Mouse (Mus musculus) heart, postnatal 0 days (tissue): Measurements from ENCODE around the gene Snrnp70. TPM values are rescaled to one million over a fixed set of nuclear protein-coding genes. Genes with fewer than 3 reads are reported as not detected.

Experiments
- ATAC-seq: fragments of 200-750 bp; cut with Nextera tagmentation; 2 replicates; pipeline ENCODE4 v1.8.0; 2017; ENCODE audit warnings: low read depth, moderate number of reproducible peaks, moderate library complexity; ENCODE audit not compliant: insufficient read depth
- DNase-seq: peaks from one replicate; pipeline ENCODE4 v3.0.0-alpha.2; 2016; ENCODE audit warnings: low spot score
- H3K27ac ChIP-seq: fragments of 300-500 bp; sonication (generic); 2 replicates; pipeline ENCODE4 v1.5.1; 2014; ENCODE audit warnings: low read depth, mild to moderate bottlenecking
- H3K27me3 ChIP-seq: fragments of 300-500 bp; sonication (generic); 2 replicates; pipeline ENCODE4 v1.6.1; 2014; ENCODE audit warnings: low read length, mixed read lengths; ENCODE audit not compliant: control insufficient read depth, insufficient read depth
- H3K36me3 ChIP-seq: fragments of 300-500 bp; sonication (generic); replicated peaks from 2 replicates; pipeline ENCODE4 v1.6.1; 2014; ENCODE audit warnings: low read length, mixed read lengths; ENCODE audit not compliant: control insufficient read depth, insufficient read depth
- H3K4me1 ChIP-seq: fragments of 300-500 bp; sonication (generic); 2 replicates; pipeline ENCODE4 v1.6.1; 2014; ENCODE audit warnings: antibody characterized with exemption; ENCODE audit not compliant: control insufficient read depth, insufficient read depth
- H3K4me2 ChIP-seq: fragments of 300-500 bp; sonication (generic); 2 replicates; pipeline ENCODE4 v1.6.1; 2014; ENCODE audit warnings: low read depth, mild to moderate bottlenecking, low read length, moderate library complexity
- H3K4me3 ChIP-seq: fragments of 300-500 bp; sonication (generic); 2 replicates; pipeline ENCODE4 v1.5.1; 2014; ENCODE audit warnings: low read depth, low read length
- H3K9ac ChIP-seq: fragments of 300-500 bp; sonication (generic); replicated peaks from 2 replicates; pipeline ENCODE4 v1.6.1; 2014; ENCODE audit warnings: low read depth, low read length, mixed read lengths
- H3K9me3 ChIP-seq: fragments of 300-500 bp; sonication (generic); replicated peaks from 2 replicates; pipeline ENCODE4 v1.6.1; 2016; ENCODE audit warnings: low read length; ENCODE audit not compliant: control insufficient read depth
- CTCF ChIP-seq: IDR thresholded peaks from 2 replicates; pipeline ENCODE4 v1.5.1; 2016; ENCODE audit warnings: antibody characterized with exemption, control low read depth, low read depth
- EP300 ChIP-seq: IDR thresholded peaks from 2 replicates; pipeline ENCODE4 v1.6.1; 2016; ENCODE audit warnings: antibody characterized with exemption, low read depth
- WGBS: fragments of 180-500 bp; shearing (Covaris S2); extraction: QIAGEN DNeasy Blood & Tissue Kit; methylation state at CpG from one replicate; pipeline ENCODE4 v1.1.7; 2014; 5-methylcytosine and 5-hydroxymethylcytosine counted together
- polyA plus RNA-seq: library from polyadenylated mRNA; unstranded; fragments of >200 nt; fragmentation: Nextera tagmentation; extraction: Ambion mirVana; gene quantifications from 2 replicates; pipeline ENCODE4 v1.2.1, GENCODE M21; 2015
- total RNA-seq: library from RNA; depleted of rRNA; stranded (reverse); fragments of >200 nt; gene quantifications from 2 replicates; pipeline ENCODE4 v1.2.3, GENCODE M21; 2014; ENCODE audit warnings: low replicate concordance; rRNA removed

Snrnp70 gene
- total and polyA plus RNA-seq, 2 experiments from 2014 or later, result 79.7 to 141 TPM

DNA sequence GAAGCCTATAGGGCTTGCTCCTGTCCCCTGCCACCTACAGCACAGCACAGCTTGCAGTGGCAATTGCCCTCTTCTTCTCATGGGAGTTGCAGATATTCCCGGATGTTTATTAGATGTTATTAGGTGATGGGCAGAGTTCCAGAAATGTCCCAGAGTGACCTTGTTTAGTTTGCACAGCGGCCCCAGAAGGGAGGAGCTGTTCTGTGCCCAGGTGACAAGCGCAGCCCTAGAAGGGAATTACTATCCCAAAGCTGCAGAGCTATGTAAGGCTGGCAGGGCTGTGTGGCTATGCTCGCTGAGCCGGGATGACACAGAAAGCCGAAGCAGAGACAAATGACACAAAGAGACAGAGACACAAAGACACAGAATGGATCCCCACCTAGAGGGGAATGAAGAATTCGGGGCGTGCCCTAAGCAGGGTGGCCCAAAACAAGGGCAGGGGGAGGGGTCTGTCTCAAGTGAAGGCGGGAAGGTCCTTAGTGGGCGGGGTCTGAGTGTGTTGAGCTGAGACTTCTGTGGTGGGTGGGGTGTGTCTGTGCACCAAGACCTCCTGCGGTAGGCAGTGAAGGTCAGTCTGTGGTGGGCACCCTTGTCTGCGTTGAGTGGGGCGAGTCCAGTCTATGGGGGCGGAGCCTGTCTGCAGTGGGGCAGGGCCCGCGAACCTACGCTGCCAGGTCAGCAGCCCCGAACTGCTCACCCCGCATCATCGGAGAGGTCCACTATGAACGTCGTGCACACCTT is 62.7 kb downstream of the Snrnp70 start:
- no peaks in the 10 kb centered on the region for H3K9me3 ChIP-seq
- peak overlapping the region; percentile 88 for H3K27ac ChIP-seq
- H3K27me3 ChIP-seq, result no peaks in the 10 kb centered on the region
- TF ChIP-seq EP300 (no peak), CTCF (no peak)
- peak overlapping the region; percentile 63 for H3K9ac ChIP-seq
- 2% methylated on average over 22 of the region's 22 CpGs for WGBS
- H3K4me1 ChIP-seq, result peaks cover 16% of the 10 kb centered on the region
- no peaks in the 10 kb centered on the region for H3K36me3 ChIP-seq
- ATAC-seq (peak; percentile 8), DNase-seq (peak; percentile 29)
- peak overlapping the region; percentile 65 for H3K4me3 ChIP-seq
- peak overlapping the region; percentile 81 for H3K4me2 ChIP-seq

GRCm38 (mm10) chr7:45331502-45331901 is 64.0 kb downstream of the Snrnp70 start:
- DNase-seq (no peak), ATAC-seq (no peak)
- TF ChIP-seq EP300 (no peak), CTCF (peak; percentile 15; the same call in 1 of the 2 replicates)
- Histone ChIP-seq H3K27me3 (no peaks in the 10 kb centered on the region), H3K9ac (no peak overlapping the region), H3K27ac (no peak overlapping the region), H3K4me2 (no peak overlapping the region), H3K4me3 (no peak overlapping the region), H3K9me3 (no peaks in the 10 kb centered on the region), H3K4me1 (0 out of 2 replicates have a peak, but pooled peaks cover 7% of the 10 kb centered on the region), H3K36me3 (peaks cover 5% of the 10 kb centered on the region; the same call in 1 of the 2 replicates)
- 74% methylated on average over 6 of the region's 6 CpGs for WGBS

GRCm38 (mm10) chr7:45328841-45329475 is 66.6 kb downstream of the Snrnp70 start:
- TF ChIP-seq EP300 (no peak), CTCF (no peak)
- H3K27me3 ChIP-seq, result no peaks in the 10 kb centered on the region
- H3K4me3 ChIP-seq, result no peak overlapping the region
- no peak overlapping the region; the same call in 1 of the 2 replicates for H3K9ac ChIP-seq
- H3K4me2 ChIP-seq, result no peak overlapping the region
- DNase-seq (peak; percentile 73), ATAC-seq (peak; percentile 44)
- 0 out of 2 replicates have a peak, but pooled peaks cover 4% of the 10 kb centered on the region for H3K9me3 ChIP-seq
- 50% methylated on average over 13 of the region's 13 CpGs for WGBS
- peak overlapping the region; percentile 84 for H3K27ac ChIP-seq
- H3K36me3 ChIP-seq, result peaks cover 19% of the 10 kb centered on the region
- H3K4me1 ChIP-seq, result 0 out of 2 replicates have a peak, but pooled peaks cover 3% of the 10 kb centered on the region

Other genes starting within 250 kb of the Snrnp70 start
Only the 30 nearest of the 35 such genes appear.
- gene Gfy, start 216.2 kb downstream of the Snrnp70 start, total RNA-seq, result not detected in 2 replicates
- gene Gfy, start 216.2 kb downstream of the Snrnp70 start, polyA plus RNA-seq, result not detected in 2 replicates
- gene Pth2, start 214.7 kb downstream of the Snrnp70 start, total RNA-seq, result not detected in 2 replicates
- not detected in 2 replicates for gene Pth2, start 214.7 kb downstream of the Snrnp70 start, polyA plus RNA-seq
- not detected in 2 replicates for gene Ccdc155, start 190.8 kb downstream of the Snrnp70 start, total RNA-seq
- gene Ccdc155, start 190.8 kb downstream of the Snrnp70 start, polyA plus RNA-seq, result 0.14 and 0.25 TPM in 2 replicates
- not detected in 2 replicates for gene Dkkl1, start 183.6 kb downstream of the Snrnp70 start, total RNA-seq
- gene Dkkl1, start 183.6 kb downstream of the Snrnp70 start, polyA plus RNA-seq, result 0.27 TPM in 1 of 2 replicates, not detected in the other
- gene Tead2, start 180.0 kb downstream of the Snrnp70 start, total RNA-seq, result 50.6 and 72.2 TPM in 2 replicates
- gene Tead2, start 180.0 kb downstream of the Snrnp70 start, polyA plus RNA-seq, result 41.1 and 42.8 TPM in 2 replicates
- 0.97 TPM in 1 of 2 replicates, not detected in the other for gene Cd37, start 156.6 kb downstream of the Snrnp70 start, total RNA-seq
- gene Cd37, start 156.6 kb downstream of the Snrnp70 start, polyA plus RNA-seq, result 1.9 and 2.3 TPM in 2 replicates
- not detected in 2 replicates for gene Slc6a16, start 154.7 kb downstream of the Snrnp70 start, total RNA-seq
- gene Slc6a16, start 154.7 kb downstream of the Snrnp70 start, polyA plus RNA-seq, result 0.10 TPM in 1 of 2 replicates, not detected in the other
- not detected in 2 replicates for gene Slc6a21, start 118.2 kb downstream of the Snrnp70 start, total RNA-seq
- not detected in 2 replicates for gene Slc6a21, start 118.2 kb downstream of the Snrnp70 start, polyA plus RNA-seq
- 15.8 and 44.0 TPM in 2 replicates for gene Trpm4, start 62.0 kb downstream of the Snrnp70 start, total RNA-seq
- gene Trpm4, start 62.0 kb downstream of the Snrnp70 start, polyA plus RNA-seq, result 14.2 and 15.2 TPM in 2 replicates
- gene Hrc, start 60.5 kb downstream of the Snrnp70 start, total RNA-seq, result 38.8 and 39.7 TPM in 2 replicates
- gene Hrc, start 60.5 kb downstream of the Snrnp70 start, polyA plus RNA-seq, result 43.8 and 45.9 TPM in 2 replicates
- gene Ppfia3, start 28.7 kb downstream of the Snrnp70 start, total RNA-seq, result 0.15 and 1.8 TPM in 2 replicates
- 0.58 and 0.68 TPM in 2 replicates for gene Ppfia3, start 28.7 kb downstream of the Snrnp70 start, polyA plus RNA-seq
- 0.46 TPM in 1 of 2 replicates, not detected in the other for gene Lin7b, start 25.2 kb downstream of the Snrnp70 start, total RNA-seq
- 2.2 and 2.3 TPM in 2 replicates for gene Lin7b, start 25.2 kb downstream of the Snrnp70 start, polyA plus RNA-seq
- gene Kcna7, start 9.9 kb upstream of the Snrnp70 start, total RNA-seq, result 1.4 and 4.6 TPM in 2 replicates
- 0.42 and 0.54 TPM in 2 replicates for gene Kcna7, start 9.9 kb upstream of the Snrnp70 start, polyA plus RNA-seq
- 2.2 TPM in 1 of 2 replicates, not detected in the other for gene Ntf5, start 18.0 kb upstream of the Snrnp70 start, total RNA-seq
- 0.15 and 0.21 TPM in 2 replicates for gene Ntf5, start 18.0 kb upstream of the Snrnp70 start, polyA plus RNA-seq
- 0.27 TPM in 1 of 2 replicates, not detected in the other for gene Lhb, start 25.1 kb upstream of the Snrnp70 start, total RNA-seq
- not detected in 2 replicates for gene Lhb, start 25.1 kb upstream of the Snrnp70 start, polyA plus RNA-seq
- gene Gys1, start 39.1 kb upstream of the Snrnp70 start, total RNA-seq, result 109 and 123 TPM in 2 replicates
- 68.3 and 70.4 TPM in 2 replicates for gene Gys1, start 39.1 kb upstream of the Snrnp70 start, polyA plus RNA-seq
- gene Ruvbl2, start 42.4 kb upstream of the Snrnp70 start, total RNA-seq, result 76.9 and 106 TPM in 2 replicates
- gene Ruvbl2, start 42.4 kb upstream of the Snrnp70 start, polyA plus RNA-seq, result 31.0 and 34.2 TPM in 2 replicates
- gene Ftl1, start 64.1 kb upstream of the Snrnp70 start, total RNA-seq, result 1,107 and 1,211 TPM in 2 replicates
- 2,163 and 2,221 TPM in 2 replicates for gene Ftl1, start 64.1 kb upstream of the Snrnp70 start, polyA plus RNA-seq
- 48.1 and 88.1 TPM in 2 replicates for gene Bax, start 71.2 kb upstream of the Snrnp70 start, total RNA-seq
- gene Bax, start 71.2 kb upstream of the Snrnp70 start, polyA plus RNA-seq, result 99.2 and 101 TPM in 2 replicates
- gene Tulp2, start 86.1 kb upstream of the Snrnp70 start, total RNA-seq, result not detected in 2 replicates
- gene Tulp2, start 86.1 kb upstream of the Snrnp70 start, polyA plus RNA-seq, result 0.15 and 0.20 TPM in 2 replicates
- gene Gm45808, start 91.1 kb upstream of the Snrnp70 start, total RNA-seq, result 14.2 TPM in 1 of 2 replicates, not detected in the other
- gene Gm45808, start 91.1 kb upstream of the Snrnp70 start, polyA plus RNA-seq, result 0.18 TPM in 1 of 2 replicates, not detected in the other
- gene Dhdh, start 93.1 kb upstream of the Snrnp70 start, total RNA-seq, result 3.4 and 5.6 TPM in 2 replicates
- gene Dhdh, start 93.1 kb upstream of the Snrnp70 start, polyA plus RNA-seq, result 5.1 and 5.3 TPM in 2 replicates
- 78.4 and 107 TPM in 2 replicates for gene Nucb1, start 114.7 kb upstream of the Snrnp70 start, total RNA-seq
- 108 and 110 TPM in 2 replicates for gene Nucb1, start 114.7 kb upstream of the Snrnp70 start, polyA plus RNA-seq
- gene Ppp1r15a, start 130.5 kb upstream of the Snrnp70 start, total RNA-seq, result 10.6 and 28.8 TPM in 2 replicates
- 19.2 and 22.8 TPM in 2 replicates for gene Ppp1r15a, start 130.5 kb upstream of the Snrnp70 start, polyA plus RNA-seq
- gene Plekha4, start 130.6 kb upstream of the Snrnp70 start, total RNA-seq, result 1.3 and 3.4 TPM in 2 replicates
- gene Plekha4, start 130.6 kb upstream of the Snrnp70 start, polyA plus RNA-seq, result 0.78 and 1.2 TPM in 2 replicates
- gene Hsd17b14, start 159.2 kb upstream of the Snrnp70 start, total RNA-seq, result not detected in 2 replicates
- gene Hsd17b14, start 159.2 kb upstream of the Snrnp70 start, polyA plus RNA-seq, result 0.11 and 0.34 TPM in 2 replicates
- gene Bcat2, start 174.4 kb upstream of the Snrnp70 start, total RNA-seq, result 70.6 and 97.2 TPM in 2 replicates
- 73.7 and 74.8 TPM in 2 replicates for gene Bcat2, start 174.4 kb upstream of the Snrnp70 start, polyA plus RNA-seq
- not detected in 2 replicates for gene Fgf21, start 219.7 kb upstream of the Snrnp70 start, total RNA-seq
- 0.12 TPM in 1 of 2 replicates, not detected in the other for gene Fgf21, start 219.7 kb upstream of the Snrnp70 start, polyA plus RNA-seq
- not detected in 2 replicates for gene Fut1, start 221.5 kb upstream of the Snrnp70 start, total RNA-seq
- gene Fut1, start 221.5 kb upstream of the Snrnp70 start, polyA plus RNA-seq, result not detected in 2 replicates
- 0.53 TPM in 1 of 2 replicates, not detected in the other for gene Izumo1, start 226.1 kb upstream of the Snrnp70 start, total RNA-seq
- gene Izumo1, start 226.1 kb upstream of the Snrnp70 start, polyA plus RNA-seq, result 0.11 and 0.23 TPM in 2 replicates